Mouse (Mus musculus) bone marrow, adult 2 months (tissue): ENCODE measurements at regions not wholly inside any gene's neighbourhood (a gene's known extent, or its start where the extent isn't known, plus 50 kb on each side); places are given as distances from the start of the nearest gene placed in this dataset.
A peak's percentile ranks its signal among the peaks of the same experiment; 100 is the strongest.

Experiments
- H3K27ac ChIP-seq: fragments of 200-500 bp; 2 replicates; pipeline ENCODE4 v1.5.1; 2012; ENCODE audit warnings: low read depth, mild to moderate bottlenecking, control low read depth, inconsistent platforms, low read length; ENCODE audit not compliant: control insufficient read depth, poor library complexity, insufficient read depth
- H3K4me1 ChIP-seq: fragments of 200-500 bp; 2 replicates; pipeline ENCODE4 v1.6.1; 2011; ENCODE audit warnings: low read length; ENCODE audit not compliant: control insufficient read depth, insufficient read depth
- H3K4me3 ChIP-seq: fragments of 200-500 bp; replicated peaks from 2 replicates; pipeline ENCODE3; 2011; ENCODE audit warnings: mild to moderate bottlenecking, low read depth, low read length, control low read depth; ENCODE audit not compliant: control insufficient read depth
- CTCF ChIP-seq: fragments of 200-500 bp; IDR thresholded peaks from 2 replicates; pipeline ENCODE4 v1.5.1; 2011; ENCODE audit warnings: low read length, control low read depth; ENCODE audit not compliant: control insufficient read depth, insufficient read depth
- POLR2A ChIP-seq: fragments of 200-500 bp; IDR thresholded peaks from 2 replicates; pipeline ENCODE4 v1.6.1; 2011; ENCODE audit warnings: low read depth, mild to moderate bottlenecking, control low read depth, low read length, borderline replicate concordance; ENCODE audit not compliant: control insufficient read depth
- WGBS: fragments of 180-500 bp; shearing (Covaris S2); methylation state at CpG from one replicate; pipeline ENCODE4 v1.1.7; 2018; 5-methylcytosine and 5-hydroxymethylcytosine counted together

DNA sequence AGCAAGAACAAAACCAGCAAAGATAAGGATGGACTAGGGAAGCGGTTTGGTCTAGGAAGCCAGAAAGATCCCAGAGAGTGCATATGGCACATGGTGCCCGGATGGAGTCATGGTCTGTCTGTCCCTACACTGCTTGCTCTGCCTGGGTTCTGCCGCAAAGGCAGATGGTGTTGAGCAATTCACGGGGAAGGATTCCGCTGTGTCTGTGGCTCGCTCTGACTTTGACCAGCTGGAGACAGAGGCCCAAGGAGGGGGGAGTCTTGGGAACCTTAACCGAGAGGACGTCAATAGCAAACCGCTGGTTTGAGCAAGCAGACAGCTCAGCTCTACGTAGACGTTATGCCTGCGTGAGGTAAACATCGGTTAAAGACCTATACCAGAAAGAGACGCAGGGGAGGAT is 357.7 kb upstream of the Tbx3 start:
- H3K4me3 ChIP-seq, result no peak overlapping the region
- no peaks in the 10 kb centered on the region for H3K4me1 ChIP-seq
- 71% methylated on average over 14 of the region's 14 CpGs for WGBS
- no peak overlapping the region for H3K27ac ChIP-seq
- no peak for TF ChIP-seq POLR2A
- no peak for TF ChIP-seq CTCF

DNA sequence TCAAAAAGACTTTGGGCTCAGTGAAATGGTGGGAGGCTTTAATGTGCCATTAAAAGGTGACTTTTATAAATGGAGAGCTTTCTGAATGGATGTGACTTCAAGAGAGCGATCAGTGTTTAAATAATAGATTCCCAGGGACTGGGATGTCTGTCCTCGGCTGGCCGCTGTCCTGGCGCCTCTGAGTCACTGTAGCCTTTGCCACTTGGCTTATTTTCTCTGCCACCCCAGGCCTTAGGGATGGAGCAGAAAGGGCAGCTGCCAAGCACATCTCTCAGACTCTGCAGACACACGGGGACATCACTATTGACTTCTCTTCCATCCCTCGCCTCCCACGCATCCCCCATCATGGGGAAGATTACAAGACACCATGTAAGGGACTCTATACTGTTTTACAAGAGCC is 355.3 kb upstream of the Tbx3 start:
- no peak overlapping the region for H3K4me3 ChIP-seq
- H3K4me1 ChIP-seq, result no peaks in the 10 kb centered on the region
- 89% methylated on average over 7 of the region's 7 CpGs for WGBS
- H3K27ac ChIP-seq, result no peak overlapping the region
- no peak for TF ChIP-seq CTCF
- TF ChIP-seq POLR2A, result no peak

DNA sequence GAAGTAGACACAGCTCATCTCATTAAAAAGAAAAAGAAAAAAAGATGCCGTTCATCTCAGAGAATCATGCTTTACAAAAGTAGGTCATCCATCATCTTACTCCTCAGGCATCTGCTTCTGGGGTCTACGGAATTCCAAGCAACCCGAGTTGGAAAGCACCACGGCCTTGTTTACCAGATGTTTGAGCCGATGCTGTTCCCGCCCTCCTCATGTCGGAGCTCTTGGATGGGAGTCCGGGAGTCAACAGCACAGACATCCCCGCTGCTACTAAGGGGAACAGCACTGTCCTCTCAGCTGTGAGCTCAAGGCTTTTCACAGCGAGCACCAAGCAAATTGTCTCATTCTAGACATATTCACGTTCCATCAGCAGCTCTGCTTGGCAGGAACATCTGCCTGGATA is 352.9 kb upstream of the Tbx3 start:
- no peak for TF ChIP-seq POLR2A
- TF ChIP-seq CTCF, result no peak
- H3K27ac ChIP-seq, result no peak overlapping the region
- H3K4me1 ChIP-seq, result peaks cover 3% of the 10 kb centered on the region; the same call in 1 of the 2 replicates
- no peak overlapping the region for H3K4me3 ChIP-seq
- 85% methylated on average over 11 of the region's 11 CpGs for WGBS

DNA sequence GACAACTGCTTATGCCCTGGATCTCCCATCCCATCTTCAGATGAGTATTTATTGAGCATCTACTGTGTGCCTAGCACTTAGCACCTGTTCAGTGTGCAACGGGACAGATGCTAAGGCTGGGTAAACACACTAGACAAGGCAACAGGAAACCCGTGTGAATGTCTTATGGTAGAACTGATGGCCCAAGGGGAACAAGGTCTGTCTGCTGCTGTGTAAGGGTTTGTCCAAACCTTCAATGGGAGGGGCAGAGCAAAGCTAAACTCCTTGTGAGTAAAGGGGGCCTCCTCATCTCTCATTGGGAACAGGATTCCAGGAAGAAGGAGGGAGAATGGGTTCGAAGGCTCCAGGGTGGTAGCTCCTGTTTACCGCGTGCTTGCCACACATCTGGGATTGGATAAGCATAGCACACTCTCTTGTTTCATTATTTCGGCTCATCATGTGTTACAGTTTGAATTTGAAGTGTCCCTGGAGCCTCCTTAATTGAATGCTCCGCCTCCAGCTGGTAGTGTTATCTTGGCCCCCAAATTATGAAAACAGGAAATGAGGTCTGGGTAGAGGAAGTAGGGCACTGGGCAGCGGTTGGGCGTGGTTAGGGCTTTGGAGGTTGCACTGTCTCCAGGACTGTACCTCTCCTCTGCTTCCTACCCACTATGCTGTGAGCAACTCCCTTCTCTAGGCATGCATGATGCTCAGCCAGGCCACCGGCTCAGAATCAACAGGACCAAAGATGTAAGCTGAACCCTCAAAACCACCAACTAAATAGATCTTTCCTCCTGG is 348.9 kb upstream of the Tbx3 start:
- peak overlapping the region; percentile 65 for H3K4me3 ChIP-seq
- H3K4me1 ChIP-seq, result peaks cover 3% of the 10 kb centered on the region; the same call in 1 of the 2 replicates

GRCm38 (mm10) chr5:119322411-119322810 is 348.1 kb upstream of the Tbx3 start:
- Histone ChIP-seq H3K27ac (peak overlapping the region; percentile 78), H3K4me1 (peaks cover 3% of the 10 kb centered on the region; the same call in 1 of the 2 replicates), H3K4me3 (peak overlapping the region; percentile 3)
- no peak for TF ChIP-seq POLR2A
- TF ChIP-seq CTCF, result no peak
- 80% methylated on average over 13 of the region's 13 CpGs for WGBS

More for the DNA sequence above, 348.9 kb upstream of the Tbx3 start:
- 8% methylated on average over 10 of the region's 10 CpGs for WGBS
- TF ChIP-seq CTCF, result no peak
- no peak for TF ChIP-seq POLR2A
- peak overlapping the region; percentile 93 for H3K27ac ChIP-seq

DNA sequence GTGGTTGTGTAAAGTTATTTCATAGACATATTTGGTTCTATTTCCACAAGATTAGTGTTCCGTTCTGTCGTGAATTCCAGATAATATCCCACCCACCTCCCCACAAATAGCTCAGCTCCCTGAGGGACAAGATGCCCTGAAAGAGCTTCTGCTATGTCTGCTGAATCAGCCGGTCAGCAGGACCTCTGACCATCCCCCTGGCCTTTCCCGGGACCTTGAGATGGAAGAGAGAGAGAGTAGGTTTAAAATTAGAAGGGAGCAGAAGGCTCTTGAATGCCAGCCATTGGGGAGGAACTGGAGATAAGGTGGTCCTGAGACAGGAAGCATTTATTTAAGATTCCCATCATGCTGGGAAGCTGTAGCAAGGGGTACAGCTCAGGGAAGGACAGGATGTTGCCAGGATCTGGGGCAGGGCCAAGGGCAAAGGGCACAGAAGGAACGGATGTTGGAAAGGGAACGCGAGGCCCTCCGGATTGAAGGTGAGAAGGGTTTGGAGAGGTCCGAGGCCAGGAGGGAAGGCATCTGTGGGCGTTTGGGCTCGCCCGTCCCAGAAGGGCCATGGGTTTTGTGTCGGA is 344.7 kb upstream of the Tbx3 start:
- TF ChIP-seq CTCF, result no peak
- TF ChIP-seq POLR2A, result no peak
- WGBS, result 84% methylated on average over 13 of the region's 13 CpGs
- no peak overlapping the region for H3K4me3 ChIP-seq
- H3K4me1 ChIP-seq, result peaks cover 9% of the 10 kb centered on the region
- no peak overlapping the region for H3K27ac ChIP-seq

- Histone ChIP-seq H3K4me1 (peaks cover 6% of the 10 kb centered on the region), H3K27ac (no peak overlapping the region), H3K4me3 (no peak overlapping the region)
- TF ChIP-seq POLR2A, result no peak
- no peak for TF ChIP-seq CTCF
- WGBS, result 81% methylated on average over 8 of the region's 8 CpGs
Measured at GRCm38 (mm10) chr5:119326895-119327294, 343.6 kb upstream of the Tbx3 start.

DNA sequence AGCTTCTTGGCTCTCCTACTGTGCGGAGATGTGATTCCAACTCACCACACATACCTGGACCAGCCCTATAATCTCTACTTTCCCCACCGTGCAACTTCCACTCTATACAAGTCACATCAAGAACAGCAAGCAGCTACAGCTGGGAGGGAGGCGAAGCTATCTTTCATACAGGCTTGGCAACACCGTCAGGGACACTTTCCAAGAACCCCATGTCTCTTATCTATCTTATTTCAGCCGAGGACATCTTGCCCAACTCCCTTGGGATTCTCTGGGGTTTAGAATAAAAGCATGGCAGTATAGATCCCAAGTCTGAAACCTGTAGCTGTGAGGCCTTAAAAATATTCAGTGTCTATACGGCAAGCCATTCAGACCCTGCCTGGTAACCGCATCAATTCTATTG is 341.5 kb upstream of the Tbx3 start:
- Histone ChIP-seq H3K4me3 (no peak overlapping the region), H3K27ac (peak overlapping the region; percentile 10; the same call in 1 of the 2 replicates), H3K4me1 (peaks cover 6% of the 10 kb centered on the region)
- WGBS, result 75% methylated on average over 7 of the region's 7 CpGs
- no peak for TF ChIP-seq CTCF
- no peak for TF ChIP-seq POLR2A
